Mouse (Mus musculus) hematopoietic stem cell, adult 5-6 weeks (primary cell): ENCODE data around the gene Rerg. TPM values are rescaled to one million over a fixed set of nuclear protein-coding genes. Genes with fewer than 3 reads are reported as not detected.

Source experiments
- ATAC-seq, 2 experiments: fragments of 125-278 bp in 1 of 2; replicated peaks in 1 of 2; 2 replicates each; pipeline ENCODE4 v1.8.0; 2016 to 2017; ENCODE audit warnings: inconsistent platforms in 2 of 2, mild to moderate bottlenecking in 2 of 2, moderate number of reproducible peaks in 2 of 2, low read depth in 1 of 2, moderate TSS enrichment in 1 of 2; ENCODE audit not compliant: low FRiP score in 2 of 2, poor library complexity in 2 of 2, severe bottlenecking in 2 of 2, insufficient read depth in 1 of 2, low TSS enrichment in 1 of 2
- total RNA-seq: library from RNA; stranded (forward); fragments of 172-1452, 232-1000 nt; gene quantifications from 2 replicates; pipeline ENCODE4 v1.2.3, GENCODE M21; 2017

Gene Rerg
- total RNA-seq, 1 experiment from 2014 or later = not detected

DNA sequence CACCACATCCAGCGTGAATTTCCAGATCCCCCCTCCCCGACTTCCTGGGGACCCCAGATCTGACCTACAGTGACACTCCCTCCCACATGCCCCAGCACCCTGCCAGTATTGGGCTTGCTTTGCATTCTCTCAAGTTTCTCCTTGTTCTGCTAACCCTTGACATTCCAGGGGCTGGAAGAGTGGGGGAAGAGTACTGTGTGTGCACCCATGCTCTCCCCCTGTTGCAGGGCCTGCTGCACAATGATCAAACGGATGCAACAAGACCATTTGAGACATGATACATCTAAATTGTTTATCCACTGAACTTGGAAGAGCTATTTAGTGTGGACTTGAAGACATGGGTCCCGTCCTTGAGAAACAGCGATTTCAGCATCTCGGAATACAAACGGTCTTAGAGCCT lies 349 bp upstream of the Rerg start:
- no peak for ATAC-seq

DNA sequence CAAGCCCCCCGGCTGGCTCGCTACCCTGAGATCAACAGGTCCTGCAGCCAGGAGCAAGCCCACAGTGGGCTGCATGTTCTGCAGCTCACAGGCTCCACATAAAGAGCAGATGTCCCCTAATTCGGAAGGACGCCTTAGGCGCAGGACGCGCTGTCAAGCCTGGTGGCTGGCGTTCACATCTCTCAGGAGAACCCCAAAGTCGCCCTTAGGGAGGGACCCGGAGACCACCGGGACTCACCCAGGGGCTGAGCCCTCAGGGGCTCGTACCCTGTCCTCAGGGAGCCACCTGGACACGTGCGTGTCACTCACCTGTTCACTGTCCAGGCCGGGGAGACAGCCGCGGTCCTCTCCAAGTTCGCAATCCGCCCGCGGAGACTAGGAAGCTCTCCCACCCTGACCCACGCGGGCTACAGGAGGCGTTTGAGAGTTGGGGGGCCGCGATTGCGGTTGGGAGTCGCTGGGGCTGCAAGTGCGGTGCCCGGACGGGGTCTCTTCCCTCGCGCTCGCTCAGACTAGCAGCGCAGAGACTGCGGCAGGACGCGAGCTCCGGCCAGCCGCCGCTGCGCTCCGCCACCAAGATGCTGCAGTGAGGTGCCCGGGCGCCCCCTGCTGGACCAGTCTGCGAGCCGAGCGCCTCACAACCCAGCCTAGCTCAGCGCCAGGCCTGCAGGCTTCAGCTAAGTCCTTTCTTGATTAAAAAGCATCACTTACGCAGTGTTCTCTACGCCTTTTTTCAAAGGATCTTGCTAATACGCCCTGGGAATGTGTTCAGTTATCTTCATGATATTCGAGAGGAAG lies 927 bp downstream of the Rerg start:
- peak; percentile 88 to 96 for ATAC-seq

DNA sequence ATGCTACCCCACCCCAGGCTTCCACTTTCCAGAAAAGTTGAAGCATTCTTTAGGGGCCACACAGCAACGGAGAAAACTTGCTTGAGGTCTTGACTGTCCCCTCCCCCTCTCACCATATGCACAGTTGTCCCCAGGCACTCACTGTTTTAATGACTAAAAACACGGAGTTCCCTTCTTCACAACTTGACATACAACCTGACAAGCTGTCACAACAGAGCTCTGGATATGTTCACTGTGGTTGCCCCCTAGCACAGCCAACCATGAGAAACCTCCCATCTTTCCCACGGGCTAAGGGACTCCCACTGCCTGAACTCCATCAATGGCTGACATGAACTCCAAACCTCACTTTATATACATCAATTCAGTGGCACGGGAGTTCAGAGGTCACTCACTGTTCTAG lies 3.5 kb downstream of the Rerg start:
- no peak for ATAC-seq

DNA sequence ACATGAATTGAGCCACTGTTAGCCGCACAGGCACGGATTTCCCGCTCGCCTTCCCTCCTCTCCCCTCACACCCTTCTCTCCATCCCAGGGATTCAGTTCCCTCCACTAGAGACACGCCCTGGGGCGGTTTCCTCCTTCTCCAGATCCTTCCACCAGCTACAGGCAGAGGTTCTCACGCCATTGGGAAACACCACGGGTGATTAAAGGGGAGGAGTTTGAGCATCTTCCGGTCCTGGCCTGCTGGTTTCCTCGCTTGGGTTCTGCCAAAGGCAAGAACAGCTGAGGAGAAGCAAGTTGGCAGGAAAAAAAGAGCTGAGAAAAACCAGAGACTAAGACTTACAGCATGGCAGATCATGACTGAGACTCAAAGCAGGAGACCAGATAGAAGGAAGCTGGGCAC lies 6.7 kb downstream of the Rerg start:
- peak; percentile 42 to 54; a peak in 1 of 4 replicates for ATAC-seq

- ATAC-seq = no peak
Observed at GRCm38 (mm10) chr6:137163061-137163460, 7.2 kb downstream of the Rerg start.

DNA sequence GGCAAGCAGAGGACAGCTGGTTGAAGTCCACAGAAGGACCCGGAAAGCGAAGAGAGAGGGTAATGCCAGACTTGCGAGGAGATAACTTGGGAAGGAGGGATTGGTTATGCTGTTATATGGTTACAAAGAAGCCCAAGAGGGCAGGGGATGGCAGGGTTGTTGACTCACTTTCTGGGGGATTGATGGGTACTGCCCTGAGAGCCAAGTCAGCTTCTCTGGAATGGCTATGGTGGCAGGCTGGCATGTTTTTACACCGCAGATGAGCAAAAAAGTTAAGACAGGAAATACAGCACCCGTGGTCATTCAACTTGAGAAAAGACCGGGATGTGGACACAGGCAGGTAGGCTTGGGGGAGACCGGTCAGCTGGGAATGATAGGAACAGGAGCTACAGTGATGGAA lies 7.8 kb downstream of the Rerg start:
- no peak for ATAC-seq

DNA sequence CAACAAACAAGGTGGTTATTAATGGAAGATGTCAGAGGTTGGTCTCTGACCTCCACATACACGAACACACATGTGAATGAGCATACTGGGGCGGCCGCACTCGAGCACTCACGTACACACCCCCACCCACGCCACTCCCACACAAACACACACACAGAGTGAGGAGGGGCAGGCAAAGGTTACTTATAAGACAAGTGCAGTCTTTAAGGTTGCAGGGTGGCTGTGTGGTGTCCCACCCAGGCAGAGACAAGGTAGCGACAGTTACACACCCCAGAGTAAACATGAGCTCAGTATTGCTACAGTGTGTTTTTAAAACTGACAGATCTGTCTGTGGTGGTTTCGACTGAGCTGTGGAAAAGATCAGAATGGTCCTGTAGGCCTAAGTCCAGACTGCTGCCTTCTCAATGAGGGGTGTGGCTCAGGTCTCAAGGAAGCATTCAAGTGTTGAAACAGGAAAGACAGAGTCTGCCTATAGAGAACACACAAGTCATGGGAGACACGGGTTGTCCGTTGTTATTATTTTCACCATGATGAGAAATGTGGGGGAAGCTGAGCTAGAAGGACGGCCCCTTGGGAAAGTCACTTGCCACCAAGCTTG lies 8.7 kb downstream of the Rerg start:
- no peak for ATAC-seq

DNA sequence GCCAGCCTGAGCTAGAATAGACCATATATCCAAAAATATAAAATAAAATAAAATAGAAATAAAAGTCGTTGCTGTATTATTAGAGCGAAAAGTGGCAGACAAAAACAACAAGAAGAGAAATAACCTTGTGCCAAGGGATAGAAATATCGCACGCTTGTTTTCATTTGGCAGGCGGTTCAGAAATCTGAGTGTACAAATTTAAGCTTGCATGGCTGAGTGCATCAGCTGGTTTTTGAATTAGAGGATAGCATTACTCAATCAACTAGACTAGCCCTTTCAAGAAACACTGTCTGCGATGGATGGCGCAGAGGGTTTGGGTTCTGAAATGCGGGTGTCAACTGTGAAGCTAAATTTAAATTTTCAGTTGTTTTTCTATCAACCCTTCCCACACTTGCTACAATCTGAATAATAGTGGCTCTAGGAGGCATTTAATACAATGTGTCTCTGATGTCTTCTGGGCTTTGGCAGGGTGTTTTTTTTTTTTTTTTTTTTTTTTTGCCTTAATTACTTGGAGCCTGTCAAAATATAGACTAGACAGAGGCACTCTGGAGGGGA lies 10.8 kb downstream of the Rerg start:
- ATAC-seq = no peak

DNA sequence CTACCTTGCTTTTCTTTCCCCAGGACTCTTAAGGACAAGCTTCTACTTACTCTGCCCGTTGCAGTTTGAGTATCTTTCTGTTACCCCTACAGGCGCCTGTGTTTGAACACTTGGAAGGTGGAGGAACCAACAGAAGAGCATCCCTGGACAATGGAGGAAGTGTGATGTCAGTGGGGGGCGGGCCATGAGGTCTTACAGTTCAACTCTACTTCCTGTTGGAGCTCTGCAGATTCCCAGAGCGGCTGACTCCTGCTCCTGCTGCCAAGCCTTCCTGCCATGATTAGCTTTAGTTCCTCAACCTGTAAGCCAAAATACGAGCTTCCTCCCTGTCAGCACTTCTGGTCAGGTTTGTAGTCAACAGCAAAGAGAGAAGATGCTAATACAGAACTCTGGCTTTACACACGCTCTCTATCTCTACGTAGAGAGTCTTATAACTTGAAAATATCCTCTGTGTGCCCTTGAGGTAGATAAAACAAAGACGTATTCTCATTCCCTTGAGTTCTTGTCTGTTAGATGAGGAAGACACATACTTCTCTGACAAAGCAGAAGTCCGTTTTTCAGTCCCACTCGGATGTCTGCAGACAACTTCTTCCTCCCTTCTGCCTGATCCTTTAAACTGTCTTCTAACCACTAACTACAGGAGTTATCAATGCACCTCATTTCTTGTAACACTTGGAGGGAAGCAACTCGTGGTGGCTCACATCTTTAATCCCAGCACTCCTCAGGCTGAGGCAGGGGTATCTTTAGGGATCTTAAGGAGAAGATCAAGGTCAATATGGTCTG lies 13.7 kb downstream of the Rerg start:
- peak; percentile 81 to 89 for ATAC-seq

- ATAC-seq = no peak
Observed at GRCm38 (mm10) chr6:137155196-137156137, 14.8 kb downstream of the Rerg start.

DNA sequence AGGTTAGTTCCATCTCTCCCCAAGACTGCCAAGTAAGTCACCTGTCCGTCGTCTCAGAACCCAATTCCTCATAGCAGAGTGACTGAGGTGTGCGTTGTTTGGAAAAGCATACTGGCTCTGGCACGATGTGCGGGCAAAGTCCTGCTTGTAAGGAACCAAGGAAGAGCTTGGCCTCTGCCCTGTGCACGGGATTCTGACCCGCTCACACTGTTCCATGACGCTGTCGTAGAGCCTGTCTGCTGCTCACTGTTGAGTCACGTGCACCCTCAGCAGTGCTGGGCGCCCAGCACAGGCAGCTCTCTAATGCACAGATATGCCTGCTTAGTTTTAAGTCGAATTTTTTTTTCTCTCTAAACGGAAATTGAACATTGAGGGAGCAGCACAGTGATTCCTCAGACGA lies 17.3 kb downstream of the Rerg start:
- ATAC-seq = no peak

DNA sequence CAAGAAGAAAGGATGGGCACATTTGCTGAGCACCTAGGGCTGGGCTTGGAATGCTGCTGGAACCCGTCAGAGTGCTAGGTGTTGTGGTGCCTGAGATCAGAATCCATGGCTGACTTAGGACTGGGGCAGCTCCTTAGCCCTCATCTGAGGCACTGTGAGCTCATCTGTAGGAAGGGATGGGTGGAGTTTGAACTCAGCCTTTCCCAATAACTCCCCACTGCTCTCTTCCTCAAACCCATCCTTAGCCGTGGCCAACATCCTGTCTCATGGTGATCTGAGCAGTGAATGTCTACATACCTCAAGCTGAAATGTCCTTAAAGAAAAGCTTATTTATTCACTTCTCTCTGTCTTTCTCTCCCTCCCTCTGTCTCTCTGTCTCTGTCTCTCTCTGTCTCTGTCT lies 19.3 kb downstream of the Rerg start:
- ATAC-seq = no peak

DNA sequence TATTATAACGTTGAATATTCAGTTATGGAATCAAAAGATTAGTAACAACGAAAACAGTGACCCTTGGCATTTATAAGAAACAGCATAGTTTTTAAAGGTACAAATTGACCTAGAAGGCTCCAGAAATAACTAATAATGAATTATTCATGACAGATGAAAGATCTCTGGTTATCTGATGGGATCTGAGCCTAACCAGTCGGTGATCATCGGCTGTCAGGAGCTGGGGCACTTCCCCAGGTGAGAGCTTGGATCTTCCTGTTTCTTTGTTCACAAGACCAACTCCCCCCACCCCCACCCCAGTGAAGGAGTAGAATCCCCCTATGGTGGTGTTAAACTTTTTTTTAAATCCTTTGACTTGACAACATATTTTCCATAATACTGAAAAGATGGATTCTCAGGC lies 20.5 kb downstream of the Rerg start:
- no peak for ATAC-seq

- ATAC-seq = no peak
Observed at GRCm38 (mm10) chr6:137146910-137147309, 23.4 kb downstream of the Rerg start.

DNA sequence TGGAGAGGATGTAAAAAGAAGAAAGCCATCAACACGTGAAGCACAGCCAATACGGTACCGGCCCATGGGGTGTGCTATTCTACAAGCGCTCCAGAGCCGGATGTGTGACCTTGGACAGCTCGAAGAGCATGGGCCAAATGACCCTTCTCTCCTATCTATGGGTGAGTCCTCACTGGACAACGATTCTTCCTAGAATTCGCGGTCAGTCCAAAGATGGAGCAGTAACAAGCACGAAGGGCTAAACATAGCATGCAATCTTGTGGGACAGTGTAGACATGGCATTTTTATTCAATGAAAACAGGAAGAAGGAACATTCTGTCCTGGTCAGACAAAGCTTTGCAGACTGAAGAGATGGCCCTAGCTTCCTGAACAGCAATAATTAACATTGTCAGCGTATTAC lies 24.7 kb downstream of the Rerg start:
- ATAC-seq = no peak

- ATAC-seq = no peak
Observed at GRCm38 (mm10) chr6:137144958-137145535, 25.2 kb downstream of the Rerg start.

GRCm38 (mm10) chr6:137144526-137144840 lies 25.8 kb downstream of the Rerg start:
- no peak for ATAC-seq
